Mouse (Mus musculus): Measurements from ENCODE around the gene Zfp46.

- TF ChIP-seq POLR2A (IDR thresholded peaks at IDR 0.05; ENCODE audit: insufficient read depth, low read length) (no peak), CTCF (IDR thresholded peaks at IDR 0.05; ENCODE audit: low read depth, low read length) (no peak), EP300 (IDR thresholded peaks at IDR 0.05; ENCODE audit: insufficient read depth, low read depth, low read length) (no peak)
These were observed 42.8 kb downstream of the Zfp46 start for GRCm38 (mm10) chr4:136327238-136327637.
